Mouse (Mus musculus): ENCODE results near the gene Slc16a7.

- peak; percentile 34; the same call in 1 of the 2 replicates for TF ChIP-seq CTCF (conservative IDR thresholded peaks at IDR 0.05; ENCODE audit: insufficient read depth, insufficient read length, low read depth, low read length)
- TF ChIP-seq POLR2A (IDR thresholded peaks at IDR 0.05; ENCODE audit: low read depth, low read length) = peak; percentile 4
Observed at GRCm38 (mm10) chr10:125388876-125389786, at the start of gene Slc16a7.

Measured in kidney, adult 2 months (tissue).